Mouse (Mus musculus): ENCODE data around the gene Edf1. TPM values are rescaled to one million over a fixed set of nuclear protein-coding genes. Genes with fewer than 3 reads are reported as not detected.
A peak's percentile ranks its signal among the peaks of the same experiment; 100 is the strongest.

Gene Edf1
- polyA plus RNA-seq, 1 experiment from 2014 or later = 319 TPM

- Histone ChIP-seq H3K4me1 (ENCODE audit: control insufficient read depth in 2 of 2, insufficient read depth in 2 of 2, low read length in 2 of 2) (peaks cover 0 to 9% of the 10 kb centered on the region in 2 experiments; a peak in 2 of 4 replicates), H3K4me2 (ENCODE audit: low read length) (no peak overlapping the region), H3K9ac (ENCODE audit: low read length) (no peak overlapping the region), H3K27me3 (ENCODE audit: control insufficient read depth, insufficient read depth, low read length) (no peaks in the 10 kb centered on the region), H3K9me3 (ENCODE audit: control insufficient read depth, low read length) (no peaks in the 10 kb centered on the region), H3K4me3 (ENCODE audit: control insufficient read depth in 1 of 2, insufficient read depth in 1 of 2, low read depth in 1 of 2, low read length in 2 of 2) (no peak overlapping the region), H3K27ac (replicated peaks in 1 of 2; ENCODE audit: control insufficient read depth in 1 of 2, insufficient read depth in 1 of 2, low read depth in 2 of 2, low read length in 2 of 2) (no peak overlapping the region), H3K36me3 (ENCODE audit: control insufficient read depth, insufficient read depth, low read length) (peaks cover 45% of the 10 kb centered on the region)
- no peak for ATAC-seq (ENCODE audit: insufficient number of reproducible peaks, insufficient read depth, low FRiP score, low read depth)
- WGBS = 97% methylated on average over 4 of the region's 4 CpGs
These were observed 17.1 kb upstream of the Edf1 start for GRCm38 (mm10) chr2:25540541-25540948.

- no peak overlapping the region for H3K4me3 ChIP-seq (ENCODE audit: control insufficient read depth in 1 of 2, insufficient read depth in 1 of 2, low read depth in 1 of 2, low read length in 2 of 2)
- H3K27me3 ChIP-seq (ENCODE audit: control insufficient read depth, insufficient read depth, low read length) = no peaks in the 10 kb centered on the region
- peaks cover 32% of the 10 kb centered on the region for H3K36me3 ChIP-seq (ENCODE audit: control insufficient read depth, insufficient read depth, low read length)
- no peak overlapping the region for H3K9ac ChIP-seq (ENCODE audit: low read length)
- 85% methylated on average over 10 of the region's 10 CpGs for WGBS
- H3K9me3 ChIP-seq (ENCODE audit: control insufficient read depth, low read length) = no peaks in the 10 kb centered on the region
- no peak overlapping the region for H3K27ac ChIP-seq (replicated peaks in 1 of 2; ENCODE audit: control insufficient read depth in 1 of 2, insufficient read depth in 1 of 2, low read depth in 2 of 2, low read length in 2 of 2)
- no peak for ATAC-seq (ENCODE audit: insufficient number of reproducible peaks, insufficient read depth, low FRiP score, low read depth)
- H3K4me1 ChIP-seq (ENCODE audit: control insufficient read depth in 2 of 2, insufficient read depth in 2 of 2, low read length in 2 of 2) = peaks cover 4 to 11% of the 10 kb centered on the region in 2 experiments
- H3K4me2 ChIP-seq (ENCODE audit: low read length) = no peak overlapping the region
These were observed 15.8 kb upstream of the Edf1 start for GRCm38 (mm10) chr2:25541644-25542367.

GRCm38 (mm10) chr2:25545996-25546810 lies 11.4 kb upstream of the Edf1 start:
- H3K9me3 ChIP-seq (ENCODE audit: control insufficient read depth, low read length) = no peaks in the 10 kb centered on the region
- peaks cover 4 to 11% of the 10 kb centered on the region in 2 experiments for H3K4me1 ChIP-seq (ENCODE audit: control insufficient read depth in 2 of 2, insufficient read depth in 2 of 2, low read length in 2 of 2)
- peak overlapping the region; percentile 87 for H3K9ac ChIP-seq (ENCODE audit: low read length)
- H3K27me3 ChIP-seq (ENCODE audit: control insufficient read depth, insufficient read depth, low read length) = no peaks in the 10 kb centered on the region
- peak; percentile 49 for ATAC-seq (ENCODE audit: insufficient number of reproducible peaks, insufficient read depth, low FRiP score, low read depth)
- H3K4me2 ChIP-seq (ENCODE audit: low read length) = peak overlapping the region; percentile 79
- whole genome bisulfite sequencing = 6% methylated on average over 43 of the region's 43 CpGs
- H3K27ac ChIP-seq (replicated peaks in 1 of 2; ENCODE audit: control insufficient read depth in 1 of 2, insufficient read depth in 1 of 2, low read depth in 2 of 2, low read length in 2 of 2) = peak overlapping the region; percentile 20 to 79; a peak in 3 of 4 replicates
- peaks cover 9% of the 10 kb centered on the region; the same call in 1 of the 2 replicates for H3K36me3 ChIP-seq (ENCODE audit: control insufficient read depth, insufficient read depth, low read length)
- H3K4me3 ChIP-seq (ENCODE audit: control insufficient read depth in 1 of 2, insufficient read depth in 1 of 2, low read depth in 1 of 2, low read length in 2 of 2) = peak overlapping the region; percentile 66 to 85

GRCm38 (mm10) chr2:25546811-25547491 lies 10.7 kb upstream of the Edf1 start, which contains the start of gene Traf2:
TSS of gene Traf2 (minus strand) at chr2:25546940.
- Histone ChIP-seq H3K4me1 (ENCODE audit: control insufficient read depth in 2 of 2, insufficient read depth in 2 of 2, low read length in 2 of 2) (peaks cover 4 to 11% of the 10 kb centered on the region in 2 experiments), H3K9me3 (ENCODE audit: control insufficient read depth, low read length) (no peaks in the 10 kb centered on the region), H3K27ac (replicated peaks in 1 of 2; ENCODE audit: control insufficient read depth in 1 of 2, insufficient read depth in 1 of 2, low read depth in 2 of 2, low read length in 2 of 2) (peak within 1 kb of the TSS; percentile 20 to 79; a peak in 3 of 4 replicates), H3K4me3 (ENCODE audit: control insufficient read depth in 1 of 2, insufficient read depth in 1 of 2, low read depth in 1 of 2, low read length in 2 of 2) (peak within 1 kb of the TSS; percentile 66 to 85), H3K27me3 (ENCODE audit: control insufficient read depth, insufficient read depth, low read length) (no peaks in the 10 kb centered on the region), H3K4me2 (ENCODE audit: low read length) (peak within 1 kb of the TSS; percentile 79), H3K36me3 (ENCODE audit: control insufficient read depth, insufficient read depth, low read length) (peaks cover 9% of the 10 kb centered on the region; the same call in 1 of the 2 replicates), H3K9ac (ENCODE audit: low read length) (peak within 1 kb of the TSS; percentile 87)
- 3% methylated on average over 48 of the region's 48 CpGs for WGBS
- ATAC-seq (ENCODE audit: insufficient number of reproducible peaks, insufficient read depth, low FRiP score, low read depth) = peak; percentile 98

GRCm38 (mm10) chr2:25549021-25549991 lies 8.3 kb upstream of the Edf1 start:
- Histone ChIP-seq H3K36me3 (ENCODE audit: control insufficient read depth, insufficient read depth, low read length) (peaks cover 6% of the 10 kb centered on the region; the same call in 1 of the 2 replicates), H3K27me3 (ENCODE audit: control insufficient read depth, insufficient read depth, low read length) (no peaks in the 10 kb centered on the region), H3K4me1 (ENCODE audit: control insufficient read depth in 2 of 2, insufficient read depth in 2 of 2, low read length in 2 of 2) (peaks cover 4 to 11% of the 10 kb centered on the region in 2 experiments), H3K9ac (ENCODE audit: low read length) (no peak overlapping the region), H3K27ac (replicated peaks in 1 of 2; ENCODE audit: control insufficient read depth in 1 of 2, insufficient read depth in 1 of 2, low read depth in 2 of 2, low read length in 2 of 2) (no peak overlapping the region), H3K9me3 (ENCODE audit: control insufficient read depth, low read length) (no peaks in the 10 kb centered on the region), H3K4me2 (ENCODE audit: low read length) (no peak overlapping the region), H3K4me3 (ENCODE audit: control insufficient read depth in 1 of 2, insufficient read depth in 1 of 2, low read depth in 1 of 2, low read length in 2 of 2) (no peak overlapping the region)
- ATAC-seq (ENCODE audit: insufficient number of reproducible peaks, insufficient read depth, low FRiP score, low read depth) = no peak
- WGBS = 63% methylated on average over 9 of the region's 9 CpGs

- Histone ChIP-seq H3K27me3 (ENCODE audit: control insufficient read depth, insufficient read depth, low read length) (no peaks in the 10 kb centered on the region), H3K4me1 (ENCODE audit: control insufficient read depth in 2 of 2, insufficient read depth in 2 of 2, low read length in 2 of 2) (no peaks in the 10 kb centered on the region), H3K9ac (ENCODE audit: low read length) (no peak overlapping the region), H3K27ac (replicated peaks in 1 of 2; ENCODE audit: control insufficient read depth in 1 of 2, insufficient read depth in 1 of 2, low read depth in 2 of 2, low read length in 2 of 2) (no peak overlapping the region), H3K4me2 (ENCODE audit: low read length) (no peak overlapping the region), H3K36me3 (ENCODE audit: control insufficient read depth, insufficient read depth, low read length) (no peaks in the 10 kb centered on the region), H3K9me3 (ENCODE audit: control insufficient read depth, low read length) (no peaks in the 10 kb centered on the region), H3K4me3 (ENCODE audit: control insufficient read depth in 1 of 2, insufficient read depth in 1 of 2, low read depth in 1 of 2, low read length in 2 of 2) (no peak overlapping the region)
- 34% methylated on average over 5 of the region's 5 CpGs for WGBS
- ATAC-seq (ENCODE audit: insufficient number of reproducible peaks, insufficient read depth, low FRiP score, low read depth) = no peak
These were observed 6.5 kb upstream of the Edf1 start for GRCm38 (mm10) chr2:25551186-25551585.

All from heart, embryonic 14.5 days (tissue).